10 mouse cellular contexts compared by ENCODE assay signal in the genomic region with DNA sequence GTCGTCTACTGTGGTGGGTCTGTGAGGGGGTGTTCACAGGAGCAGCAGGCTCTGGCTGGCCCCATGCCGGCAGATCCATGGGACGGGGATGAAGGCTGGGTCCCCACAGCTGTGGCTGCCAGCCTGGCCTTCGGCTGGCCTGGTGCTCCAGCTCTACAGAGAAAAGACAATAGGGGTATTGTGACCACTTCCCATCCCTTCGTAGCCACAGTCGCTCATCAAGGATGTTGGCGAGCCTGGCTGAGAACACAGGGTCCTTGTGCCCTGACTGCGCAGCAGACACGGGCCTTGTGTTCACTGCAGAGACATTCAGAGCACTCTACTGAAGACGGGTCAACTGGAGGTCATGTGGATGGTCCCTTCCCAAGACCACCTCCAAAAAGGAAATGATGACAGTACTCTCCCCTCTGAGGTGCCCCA.
DNase-seq lines count a peak whose midpoint lies in the region; ATAC-seq and TF ChIP-seq lines count a peak whose summit lies in the region.
"Had no signal": no experiment of that assay in that cellular context is flagged by ENCODE, and none has a peak within 500 bp of the region (broad histone marks: within the 10 kb centered on the region; RNA-seq: fewer than 3 reads in every experiment).

No protein-coding gene starts in this region.

- TF ChIP-seq CTCF in liver, postnatal 0 days (IDR thresholded peaks at IDR 0.05; ENCODE audit: low read depth): no peak

- no peaks in the 10 kb centered on the region for H3K36me3 ChIP-seq in intestine, embryonic 15.5 days
- no peaks in the 10 kb centered on the region for H3K36me3 ChIP-seq in liver, postnatal 0 days (replicated peaks; ENCODE audit: insufficient read depth, low read length)

- TF ChIP-seq EP300 in liver, postnatal 0 days (IDR thresholded peaks at IDR 0.05; ENCODE audit: low read depth): no peak

- 73% methylated on average over 10 of the region's 10 CpGs for WGBS in intestine, embryonic 15.5 days
- 67% methylated on average over 10 of the region's 10 CpGs for WGBS in liver, postnatal 0 days (ENCODE audit: insufficient replicate concordance)

- H3K4me2 ChIP-seq in intestine, embryonic 15.5 days (replicated peaks): no peak overlapping the region
- H3K4me2 ChIP-seq in liver, postnatal 0 days (ENCODE audit: low read depth, low read length): no peak overlapping the region

- no peaks in the 10 kb centered on the region for H3K27me3 ChIP-seq in intestine, embryonic 15.5 days (replicated peaks)
- H3K27me3 ChIP-seq in liver, postnatal 0 days (ENCODE audit: insufficient read depth, low read length): no peaks in the 10 kb centered on the region

- H3K9me3 ChIP-seq in intestine, embryonic 15.5 days: no peaks in the 10 kb centered on the region
- no peaks in the 10 kb centered on the region for H3K9me3 ChIP-seq in liver, postnatal 0 days (ENCODE audit: low read length)

- ATAC-seq in intestine, embryonic 15.5 days: peak; percentile 68
- no peak for ATAC-seq in liver, postnatal 0 days

- H3K27ac ChIP-seq in intestine, embryonic 15.5 days: no peak overlapping the region
- H3K27ac ChIP-seq in liver, postnatal 0 days (ENCODE audit: low read depth): no peak overlapping the region

- no peak overlapping the region for H3K4me3 ChIP-seq in intestine, embryonic 15.5 days (replicated peaks)
- no peak overlapping the region for H3K4me3 ChIP-seq in liver, postnatal 0 days (ENCODE audit: low read depth, low read length)

- H3K9ac ChIP-seq in intestine, embryonic 15.5 days: no peak overlapping the region
- no peak overlapping the region for H3K9ac ChIP-seq in liver, postnatal 0 days (replicated peaks)

- peak; percentile 5 for DNase-seq in cerebellum, adult 11 months
- no peak for DNase-seq in cerebellum, postnatal 36 days
- DNase-seq in left cerebral cortex, adult 11 months (ENCODE audit: low spot score): peak; percentile 31
- DNase-seq in left cerebral cortex, adult 18-20 months (ENCODE audit: low spot score in 2 of 2): no peak
- peak; percentile 28 for DNase-seq in right cerebral cortex, postnatal 14 days
- DNase-seq in kidney, postnatal 36 days: no peak
- no peak for DNase-seq in liver, postnatal 0 days
- DNase-seq: kidney, adult 8-10 months; spleen, adult 18-20 months had no signal

- H3K4me1 ChIP-seq in intestine, embryonic 15.5 days (replicated peaks): 0 out of 2 replicates have a peak, but pooled peaks cover 6% of the 10 kb centered on the region
- no peaks in the 10 kb centered on the region for H3K4me1 ChIP-seq in liver, postnatal 0 days (ENCODE audit: insufficient read depth)

Comparison
In these comparisons a context has a peak if more than half of its experiments do, and no peak if none do; other contexts are left out.
1. DNase-seq: peak in cerebellum, adult 11 months (single experiment), left cerebral cortex, adult 11 months (single experiment) and right cerebral cortex, postnatal 14 days (single experiment); none in cerebellum, postnatal 36 days (0 of 2), left cerebral cortex, adult 18-20 months (0 of 2), kidney, postnatal 36 days (0 of 2) and liver, postnatal 0 days (single experiment).